Mouse (Mus musculus) neural tube, embryonic 10.5 days (tissue): ENCODE measurements around the gene Rhbg.

Experiments used
- DNase-seq: peaks from one replicate; pipeline ENCODE4 v3.0.0-alpha.2; 2017; ENCODE audit warnings: low spot score; ENCODE audit errors: extremely low spot score

Rhbg gene

GRCm38 (mm10) chr3:88229526-88229925, 25.0 kb downstream of the Rhbg start:
- DNase-seq = no peak

- DNase-seq = no peak
Measured at GRCm38 (mm10) chr3:88228906-88229305, 25.6 kb downstream of the Rhbg start.

- DNase-seq = no peak
Measured at GRCm38 (mm10) chr3:88227976-88228375, 26.5 kb downstream of the Rhbg start.

GRCm38 (mm10) chr3:88227260-88227659, 27.2 kb downstream of the Rhbg start:
- no peak for DNase-seq

- no peak for DNase-seq
Measured at GRCm38 (mm10) chr3:88226101-88226845, 28.2 kb downstream of the Rhbg start.

- no peak for DNase-seq
Measured at GRCm38 (mm10) chr3:88224929-88225328, 29.6 kb downstream of the Rhbg start.

- DNase-seq = no peak
Measured at GRCm38 (mm10) chr3:88222446-88222845, 32.1 kb downstream of the Rhbg start.

- DNase-seq = no peak
Measured at GRCm38 (mm10) chr3:88221519-88222390, 32.8 kb downstream of the Rhbg start.

- DNase-seq = peak; percentile 82
Measured at GRCm38 (mm10) chr3:88220842-88221241, 33.7 kb downstream of the Rhbg start.

- DNase-seq = no peak
Measured at GRCm38 (mm10) chr3:88219940-88220339, 34.6 kb downstream of the Rhbg start.

- DNase-seq = no peak
Measured at GRCm38 (mm10) chr3:88217679-88218078, 36.8 kb downstream of the Rhbg start.

GRCm38 (mm10) chr3:88216534-88217326, 37.8 kb downstream of the Rhbg start:
- DNase-seq = no peak

- DNase-seq = no peak
Measured at GRCm38 (mm10) chr3:88216116-88216515, 38.4 kb downstream of the Rhbg start.

GRCm38 (mm10) chr3:88215553-88216004, 38.9 kb downstream of the Rhbg start:
- peak; percentile 64 for DNase-seq

- DNase-seq = no peak
Measured at GRCm38 (mm10) chr3:88214971-88215552, 39.4 kb downstream of the Rhbg start.

GRCm38 (mm10) chr3:88214197-88214938, 40.1 kb downstream of the Rhbg start:
- no peak for DNase-seq

- no peak for DNase-seq
Measured at GRCm38 (mm10) chr3:88213019-88213418, 41.5 kb downstream of the Rhbg start.

- no peak for DNase-seq
Measured at GRCm38 (mm10) chr3:88212356-88212755, 42.2 kb downstream of the Rhbg start.

- peak; percentile 17 for DNase-seq
Measured at GRCm38 (mm10) chr3:88210918-88211317, 43.6 kb downstream of the Rhbg start.

- no peak for DNase-seq
Measured at GRCm38 (mm10) chr3:88210121-88210520, 44.4 kb downstream of the Rhbg start.
